Mouse (Mus musculus) myocyte (in vitro differentiated cells): Measurements from ENCODE around the gene Gm49368. TPM values are rescaled to one million over a fixed set of nuclear protein-coding genes. Genes with fewer than 3 reads are reported as not detected.
"Not testable (repeated sequence)": the region's sequence is repeated elsewhere in the genome, so short reads cannot be mapped to it uniquely, and the experiment has no call there.

Source experiments
- H3K27me3 ChIP-seq: one replicate; pipeline ENCODE4 v1.6.1; 2011; ENCODE audit not compliant: control insufficient read depth, insufficient read depth, insufficient read length
- H3K36me3 ChIP-seq: one replicate; pipeline ENCODE4 v1.6.1; 2011; ENCODE audit not compliant: control insufficient read depth, insufficient read depth
- H3K4me2 ChIP-seq: one replicate; pipeline ENCODE4 v1.6.1; 2011; ENCODE audit warnings: low read depth, control low read depth
- H3K4me3 ChIP-seq: one replicate; pipeline ENCODE4 v1.5.1; 2011; ENCODE audit warnings: mild to moderate bottlenecking, control low read depth, moderate library complexity
- H3K79me2 ChIP-seq: one replicate; pipeline ENCODE4 v1.6.1; 2011; ENCODE audit not compliant: control insufficient read depth, insufficient read depth
- H3ac ChIP-seq: one replicate; pipeline ENCODE4 v1.6.1; 2011; ENCODE audit not compliant: control insufficient read depth, insufficient read length
- CEBPB ChIP-seq: IDR thresholded peaks from 2 replicates; pipeline ENCODE4 v1.6.1; 2011; ENCODE audit warnings: mild to moderate bottlenecking, moderate library complexity; ENCODE audit not compliant: poor library complexity, insufficient read depth, severe bottlenecking
- E2F4 ChIP-seq: IDR thresholded peaks from one replicate; pipeline ENCODE4 v1.6.1; 2011; ENCODE audit warnings: mild to moderate bottlenecking, control low read depth, moderate library complexity; ENCODE audit not compliant: insufficient read depth
- MAX ChIP-seq: IDR thresholded peaks from one replicate; pipeline ENCODE4 v1.6.1; 2011; ENCODE audit warnings: low read depth, mild to moderate bottlenecking, control low read depth
- MYOD1 ChIP-seq, 3 experiments: IDR thresholded peaks; one replicate each; pipeline ENCODE4 v1.6.1; 2011; ENCODE audit warnings: control low read depth in 2 of 3, low read depth in 2 of 3, mild to moderate bottlenecking in 2 of 3, moderate library complexity in 1 of 3; ENCODE audit not compliant: insufficient read length in 2 of 3, control insufficient read depth in 1 of 3
- MYOG ChIP-seq, 3 experiments: IDR thresholded peaks; one replicate each; pipeline ENCODE4 v1.6.1; 2011; ENCODE audit warnings: control low read depth in 2 of 3, low read depth in 2 of 3, mild to moderate bottlenecking in 2 of 3; ENCODE audit not compliant: insufficient read length in 2 of 3, control insufficient read depth in 1 of 3, insufficient read depth in 1 of 3
- POLR2A ChIP-seq: IDR thresholded peaks from one replicate; pipeline ENCODE4 v1.6.1; 2011; ENCODE audit warnings: low read depth, mild to moderate bottlenecking, control low read depth, moderate library complexity; ENCODE audit not compliant: insufficient read length
- POLR2AphosphoS2 ChIP-seq: IDR thresholded peaks from one replicate; pipeline ENCODE4 v1.6.1; 2011; ENCODE audit warnings: low read depth, control low read depth; ENCODE audit not compliant: insufficient read length
- REST ChIP-seq: IDR thresholded peaks from one replicate; pipeline ENCODE4 v1.6.1; 2011; ENCODE audit warnings: mild to moderate bottlenecking, control low read depth, moderate library complexity; ENCODE audit not compliant: insufficient read depth, insufficient read length
- SRF ChIP-seq: IDR thresholded peaks from one replicate; pipeline ENCODE4 v1.6.1; 2011; ENCODE audit warnings: low read depth; ENCODE audit not compliant: control insufficient read depth, insufficient read length
- TCF12 ChIP-seq: IDR thresholded peaks from one replicate; pipeline ENCODE4 v1.6.1; 2011; ENCODE audit warnings: mild to moderate bottlenecking, control low read depth; ENCODE audit not compliant: poor library complexity, insufficient read depth, severe bottlenecking
- TCF3 ChIP-seq: IDR thresholded peaks from one replicate; pipeline ENCODE4 v1.6.1; 2011; ENCODE audit warnings: low read depth, control low read depth; ENCODE audit not compliant: insufficient read length
- USF1 ChIP-seq: IDR thresholded peaks from one replicate; pipeline ENCODE4 v1.6.1; 2011; ENCODE audit warnings: low read depth, mild to moderate bottlenecking, control low read depth, moderate library complexity
- polyA plus RNA-seq: library from polyadenylated mRNA; unstranded; fragments of >200 nt; fragmentation: generic; extraction: Trizol; gene quantifications from one replicate; pipeline ENCODE4 v1.2.1, GENCODE M21; 2012; ENCODE audit warnings: missing spikeins

Gm49368 gene
- polyA plus RNA-seq, 1 experiment = not detected

DNA sequence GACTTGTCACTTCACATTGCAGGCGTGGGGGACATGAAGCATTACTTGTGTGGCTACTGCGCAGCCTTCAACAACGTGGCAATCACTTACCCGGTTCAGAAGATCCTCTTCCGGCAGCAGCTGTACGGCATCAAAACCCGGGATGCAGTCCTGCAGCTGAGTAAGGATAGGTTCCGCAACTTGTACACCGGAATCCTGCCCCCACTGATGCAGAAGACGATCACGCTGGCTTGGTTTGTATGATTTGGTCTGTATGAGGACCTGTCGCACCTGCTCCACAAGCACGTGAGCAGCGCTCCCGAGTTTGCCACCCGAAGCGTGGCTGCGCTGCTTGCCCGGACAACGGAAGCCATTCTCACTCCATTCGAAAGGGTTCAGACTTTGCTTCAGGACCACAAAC, 91.6 kb downstream of the Gm49368 start, which contains the start of gene Itgad:
TSS of gene Itgad (plus strand) at position 301 of the 400 bp plus-strand sequence.
- H3K36me3 ChIP-seq = no peaks in the 10 kb centered on the region
- TF ChIP-seq E2F4 (no peak), MYOG (IDR thresholded peaks at IDR 0.05; ENCODE audit: control insufficient read depth in 1 of 3, insufficient read depth in 1 of 3, insufficient read length in 2 of 3, low read depth in 2 of 3) (no peak), POLR2AphosphoS2 (no peak), POLR2A (no peak)
- H3K4me3 ChIP-seq = no peak within 1 kb of the TSS
- no peaks in the 10 kb centered on the region for H3K79me2 ChIP-seq
- no peak within 1 kb of the TSS for H3ac ChIP-seq
- no peak within 1 kb of the TSS for H3K4me2 ChIP-seq
- peaks cover 36% of the 10 kb centered on the region for H3K27me3 ChIP-seq

DNA sequence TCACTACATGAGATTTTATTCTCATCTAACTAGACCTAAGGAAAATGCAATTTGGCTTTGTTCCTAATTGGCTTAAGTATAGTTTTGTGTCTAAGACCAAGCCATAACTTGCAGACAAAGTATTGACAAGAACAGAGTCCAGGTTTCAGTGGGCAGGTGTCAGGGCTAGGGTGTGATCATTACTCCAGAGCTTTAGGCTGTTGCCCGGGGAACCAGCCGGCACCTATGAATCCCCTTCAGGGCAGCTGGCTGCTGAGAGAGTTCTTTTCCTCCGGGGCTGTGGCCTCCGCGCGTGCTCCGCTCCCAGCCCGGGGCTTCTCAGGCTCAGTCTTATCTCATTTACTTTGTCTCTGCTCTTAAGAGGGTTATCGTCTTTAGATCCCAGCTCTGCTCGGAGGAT, 92.4 kb downstream of the Gm49368 start:
- no peak overlapping the region for H3K4me2 ChIP-seq
- H3K4me3 ChIP-seq = no peak overlapping the region

DNA sequence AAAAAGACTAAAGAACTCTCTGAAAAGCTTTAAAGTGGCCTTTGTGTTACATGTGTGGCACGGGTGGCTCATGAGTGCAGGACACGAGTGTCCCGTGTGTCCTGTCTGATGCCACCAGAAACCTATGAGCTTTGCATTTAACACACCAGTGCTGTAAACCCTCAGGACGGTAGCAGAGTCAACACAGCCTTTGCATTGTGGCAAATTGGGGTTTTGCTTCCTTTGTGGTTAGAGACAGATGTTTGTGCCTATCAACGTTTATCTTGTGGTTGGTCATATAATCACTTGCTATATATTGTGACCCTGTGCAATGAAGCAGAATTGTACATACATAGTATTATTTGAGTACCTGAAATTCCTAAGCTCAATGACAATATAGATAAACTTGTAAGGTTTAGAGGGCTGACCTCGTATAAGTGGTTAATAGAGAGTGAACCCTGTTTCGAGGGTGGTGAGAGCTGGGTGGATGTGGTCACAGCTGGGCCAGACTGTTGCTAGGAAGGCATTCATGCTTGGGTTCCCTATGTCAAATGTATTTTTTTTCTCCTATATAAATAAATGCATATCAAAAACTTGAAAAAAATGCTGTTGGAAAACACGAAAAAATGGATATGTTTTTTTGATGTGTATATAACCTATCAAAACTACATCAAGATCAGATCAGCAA, 96.3 kb downstream of the Gm49368 start:
- H3K4me3 ChIP-seq, H3K4me2 ChIP-seq, H3ac ChIP-seq, H3K36me3 ChIP-seq, H3K79me2 ChIP-seq, H3K27me3 ChIP-seq: not testable (repeated sequence)

More for the DNA sequence above, 92.4 kb downstream of the Gm49368 start:
- no peak overlapping the region for H3ac ChIP-seq
- no peaks in the 10 kb centered on the region for H3K36me3 ChIP-seq
- H3K79me2 ChIP-seq = no peaks in the 10 kb centered on the region
- peaks cover 28% of the 10 kb centered on the region for H3K27me3 ChIP-seq
- no peak for TF ChIP-seq MYOG (IDR thresholded peaks at IDR 0.05; ENCODE audit: control insufficient read depth in 1 of 3, insufficient read depth in 1 of 3, insufficient read length in 2 of 3, low read depth in 2 of 3)
- no peak for TF ChIP-seq MAX
- no peak for TF ChIP-seq E2F4
- TF ChIP-seq MYOD1 (IDR thresholded peaks at IDR 0.05; ENCODE audit: control insufficient read depth in 1 of 3, insufficient read length in 2 of 3, low read depth in 2 of 3) = no peak
- no peak for TF ChIP-seq REST
- no peak for TF ChIP-seq TCF3
- TF ChIP-seq SRF = no peak
- TF ChIP-seq POLR2A = no peak
- no peak for TF ChIP-seq TCF12
- TF ChIP-seq USF1 = no peak

DNA sequence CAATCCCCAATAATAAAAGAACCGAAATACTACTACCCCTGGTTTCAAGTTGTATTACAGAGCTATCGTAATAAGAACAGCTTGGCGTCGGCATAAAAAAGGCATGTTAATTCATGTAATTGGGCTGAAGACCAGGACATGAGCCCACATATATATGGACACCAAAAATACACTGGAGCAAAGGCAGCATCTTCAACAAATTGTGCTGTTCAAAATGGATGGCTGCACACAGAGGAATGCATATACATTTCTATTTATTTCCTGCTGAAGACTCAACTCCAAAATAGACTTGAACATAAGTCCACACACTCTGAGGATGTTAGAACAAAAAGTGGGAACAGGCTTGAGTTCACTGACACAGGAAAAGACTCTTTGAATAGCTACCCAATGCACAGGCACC, 101.5 kb downstream of the Gm49368 start:
- TF ChIP-seq TCF3 (no peak), MAX (no peak), USF1 (no peak), POLR2A (no peak), MYOG (IDR thresholded peaks at IDR 0.05; ENCODE audit: control insufficient read depth in 1 of 3, insufficient read depth in 1 of 3, insufficient read length in 2 of 3, low read depth in 2 of 3) (no peak), REST (no peak), SRF (no peak)
- Histone ChIP-seq H3K4me2 (no peak overlapping the region), H3K36me3 (no peaks in the 10 kb centered on the region), H3K79me2 (no peaks in the 10 kb centered on the region), H3ac (no peak overlapping the region), H3K27me3 (peaks cover 5% of the 10 kb centered on the region), H3K4me3 (no peak overlapping the region)

DNA sequence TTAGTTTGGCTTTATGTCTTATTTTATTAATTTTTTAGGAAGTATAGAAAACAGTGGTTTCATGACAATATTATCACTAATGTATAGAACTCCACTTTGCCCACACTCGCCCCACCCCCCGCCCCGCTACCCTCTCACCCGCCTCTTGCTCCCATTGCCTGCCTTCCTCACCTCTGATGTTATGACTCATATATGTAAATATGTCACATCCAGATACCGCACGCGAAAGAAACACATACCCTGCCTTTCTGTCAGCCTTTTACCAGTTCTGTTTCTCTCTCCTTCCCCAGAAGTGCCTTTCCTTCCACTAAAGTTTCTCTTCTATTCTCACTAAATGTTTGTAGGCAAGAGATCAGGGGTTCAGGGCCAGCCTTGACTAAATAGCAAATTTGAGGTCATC, 103.9 kb downstream of the Gm49368 start:
- no peak overlapping the region for H3ac ChIP-seq
- H3K79me2 ChIP-seq = no peaks in the 10 kb centered on the region
- no peak overlapping the region for H3K4me3 ChIP-seq
- H3K4me2 ChIP-seq = no peak overlapping the region
- no peaks in the 10 kb centered on the region for H3K36me3 ChIP-seq
- peaks cover 5% of the 10 kb centered on the region for H3K27me3 ChIP-seq
- TF ChIP-seq TCF12 (no peak), SRF (no peak), MYOD1 (IDR thresholded peaks at IDR 0.05; ENCODE audit: control insufficient read depth in 1 of 3, insufficient read length in 2 of 3, low read depth in 2 of 3) (no peak), POLR2A (no peak), REST (no peak), MYOG (IDR thresholded peaks at IDR 0.05; ENCODE audit: control insufficient read depth in 1 of 3, insufficient read depth in 1 of 3, insufficient read length in 2 of 3, low read depth in 2 of 3) (no peak), TCF3 (no peak), CEBPB (no peak), POLR2AphosphoS2 (no peak), E2F4 (no peak), MAX (no peak), USF1 (no peak)

DNA sequence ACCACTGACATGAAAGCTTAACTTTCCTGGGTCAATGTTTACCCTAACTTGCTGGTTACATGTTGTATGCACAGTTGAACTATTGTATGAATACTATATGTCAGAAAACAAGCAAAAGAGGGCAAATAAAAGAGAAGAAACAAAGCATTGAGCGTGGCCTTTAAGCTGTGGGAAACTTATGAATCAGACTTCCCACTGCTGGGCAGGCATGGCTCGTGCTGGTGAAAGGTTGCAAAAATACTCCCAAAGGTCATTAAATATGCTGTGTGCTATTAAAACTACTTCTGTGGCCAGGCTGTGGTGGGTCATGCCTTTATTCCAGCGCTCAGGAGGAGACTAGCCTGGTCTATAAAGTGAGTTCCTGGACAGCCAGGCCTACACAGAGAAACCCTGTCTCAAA, 107.5 kb downstream of the Gm49368 start:
- no peaks in the 10 kb centered on the region for H3K79me2 ChIP-seq
- peaks cover 19% of the 10 kb centered on the region for H3K27me3 ChIP-seq
- TF ChIP-seq TCF3 = no peak
- no peak for TF ChIP-seq POLR2A
- no peak for TF ChIP-seq MYOD1 (IDR thresholded peaks at IDR 0.05; ENCODE audit: control insufficient read depth in 1 of 3, insufficient read length in 2 of 3, low read depth in 2 of 3)
- no peak for TF ChIP-seq CEBPB
- no peak for TF ChIP-seq REST
- no peak for TF ChIP-seq TCF12
- no peak for TF ChIP-seq MAX
- no peak for TF ChIP-seq MYOG (IDR thresholded peaks at IDR 0.05; ENCODE audit: control insufficient read depth in 1 of 3, insufficient read depth in 1 of 3, insufficient read length in 2 of 3, low read depth in 2 of 3)
- no peak for TF ChIP-seq E2F4
- no peak for TF ChIP-seq POLR2AphosphoS2
- no peak for TF ChIP-seq SRF
- TF ChIP-seq USF1 = no peak
- no peaks in the 10 kb centered on the region for H3K36me3 ChIP-seq
- H3K4me2 ChIP-seq = no peak overlapping the region
- H3ac ChIP-seq = no peak overlapping the region
- no peak overlapping the region for H3K4me3 ChIP-seq
